Mouse (Mus musculus): ENCODE results near the gene Teddm1a.

DNA sequence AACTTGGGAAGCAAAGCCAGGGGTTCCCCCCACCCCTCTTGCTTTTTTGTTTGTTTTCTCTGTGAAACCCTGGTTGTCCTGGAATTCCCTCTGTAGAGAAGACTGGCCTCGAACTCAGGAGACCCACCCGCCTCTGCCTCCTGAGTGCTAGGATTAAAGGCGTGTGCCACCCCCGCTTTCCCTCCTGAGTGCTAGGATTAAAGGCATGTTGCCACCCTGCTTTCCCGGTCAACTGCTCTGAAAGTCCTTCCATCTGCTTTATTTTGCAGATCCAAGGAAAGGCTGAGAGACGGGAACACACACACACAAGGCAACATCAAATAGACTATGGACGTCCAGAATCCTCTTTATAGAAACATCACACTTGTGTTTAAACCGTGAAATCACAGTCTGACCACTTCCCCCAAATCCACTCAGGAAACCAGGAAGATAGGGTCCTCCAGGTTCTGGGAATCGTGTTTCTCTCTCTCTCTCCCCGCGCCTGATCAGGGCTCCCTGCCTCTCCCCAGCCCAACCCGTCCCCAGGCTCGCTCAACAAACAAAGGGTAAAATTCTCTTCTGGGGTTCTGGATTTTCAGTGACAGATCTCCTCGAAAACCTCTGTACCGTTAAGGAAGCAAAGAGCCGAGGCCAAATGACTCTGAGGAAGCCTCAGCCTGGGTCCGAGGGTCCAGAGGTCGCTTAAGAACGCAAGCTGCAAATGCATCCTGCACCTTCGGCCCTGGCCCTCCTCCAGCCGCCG is 7.6 kb downstream of the Teddm1a start:
- no peak for TF ChIP-seq EP300 (IDR thresholded peaks at IDR 0.05; ENCODE audit: insufficient read depth, low read depth, low read length)
- no peak for TF ChIP-seq POLR2A (IDR thresholded peaks at IDR 0.05; ENCODE audit: insufficient read depth, low read depth, low read length)
- TF ChIP-seq CTCF (IDR thresholded peaks at IDR 0.05), result no peak
